Mouse (Mus musculus): ENCODE data around the gene Rnf180.

Gene Rnf180

GRCm38 (mm10) chr13:105250767-105251166, 43.8 kb downstream of the Rnf180 start:
- no peak for DNase-seq (ENCODE audit: low spot score in 2 of 2)

- peak in 1 of 2 experiments; percentile 25 for DNase-seq (ENCODE audit: low spot score in 2 of 2)
These were observed 44.4 kb downstream of the Rnf180 start for GRCm38 (mm10) chr13:105250264-105250663.

- peak; percentile 43 to 50 for DNase-seq (ENCODE audit: low spot score in 2 of 2)
These were observed 45.0 kb downstream of the Rnf180 start for GRCm38 (mm10) chr13:105249599-105249998.

GRCm38 (mm10) chr13:105247691-105248090, 46.9 kb downstream of the Rnf180 start:
- no peak for DNase-seq (ENCODE audit: low spot score in 2 of 2)

- DNase-seq (ENCODE audit: low spot score in 2 of 2) = no peak
These were observed 53.8 kb downstream of the Rnf180 start for GRCm38 (mm10) chr13:105240810-105241209.

GRCm38 (mm10) chr13:105227126-105227525, 67.5 kb downstream of the Rnf180 start:
- no peak for DNase-seq (ENCODE audit: low spot score in 2 of 2)

- no peak for DNase-seq (ENCODE audit: low spot score in 2 of 2)
These were observed 70.6 kb downstream of the Rnf180 start for GRCm38 (mm10) chr13:105224048-105224447.

GRCm38 (mm10) chr13:105223147-105223546, 71.5 kb downstream of the Rnf180 start:
- DNase-seq (ENCODE audit: low spot score in 2 of 2) = no peak

- no peak for DNase-seq (ENCODE audit: low spot score in 2 of 2)
These were observed 72.4 kb downstream of the Rnf180 start for GRCm38 (mm10) chr13:105222016-105222725.

- DNase-seq (ENCODE audit: low spot score in 2 of 2) = no peak
These were observed 83.9 kb downstream of the Rnf180 start for GRCm38 (mm10) chr13:105210746-105211145.

GRCm38 (mm10) chr13:105203851-105204250, 90.8 kb downstream of the Rnf180 start:
- no peak for DNase-seq (ENCODE audit: low spot score in 2 of 2)

- DNase-seq (ENCODE audit: low spot score in 2 of 2) = no peak
These were observed 96.0 kb downstream of the Rnf180 start for GRCm38 (mm10) chr13:105198658-105199057.

- DNase-seq (ENCODE audit: low spot score in 2 of 2) = no peak
These were observed 96.6 kb downstream of the Rnf180 start for GRCm38 (mm10) chr13:105198028-105198427.

- peak in 1 of 2 experiments; percentile 41 for DNase-seq (ENCODE audit: low spot score in 2 of 2)
These were observed 101.0 kb downstream of the Rnf180 start for GRCm38 (mm10) chr13:105193583-105193982.

- no peak for DNase-seq (ENCODE audit: low spot score in 2 of 2)
These were observed 105.9 kb downstream of the Rnf180 start for GRCm38 (mm10) chr13:105188730-105189129.

GRCm38 (mm10) chr13:105180781-105181180, 113.8 kb downstream of the Rnf180 start:
- DNase-seq (ENCODE audit: low spot score in 2 of 2) = no peak

- no peak for DNase-seq (ENCODE audit: low spot score in 2 of 2)
These were observed 129.2 kb downstream of the Rnf180 start for GRCm38 (mm10) chr13:105165441-105165840.

- DNase-seq (ENCODE audit: low spot score in 2 of 2) = peak; percentile 34 to 45
These were observed 140.7 kb downstream of the Rnf180 start for GRCm38 (mm10) chr13:105153955-105154354.

GRCm38 (mm10) chr13:105150006-105150405, 144.6 kb downstream of the Rnf180 start:
- DNase-seq (ENCODE audit: low spot score in 2 of 2) = no peak

- DNase-seq (ENCODE audit: low spot score in 2 of 2) = no peak
These were observed 146.7 kb downstream of the Rnf180 start for GRCm38 (mm10) chr13:105147795-105148418.

- no peak for DNase-seq (ENCODE audit: low spot score in 2 of 2)
These were observed 147.8 kb downstream of the Rnf180 start for GRCm38 (mm10) chr13:105146827-105147226.

- no peak for DNase-seq (ENCODE audit: low spot score in 2 of 2)
These were observed 154.7 kb downstream of the Rnf180 start for GRCm38 (mm10) chr13:105139881-105140280.

- DNase-seq (ENCODE audit: low spot score in 2 of 2) = no peak
These were observed 160.2 kb downstream of the Rnf180 start for GRCm38 (mm10) chr13:105134397-105134796.
